Mouse (Mus musculus) midbrain, embryonic 14.5 days (tissue): Measurements from ENCODE around the gene Sv2b. TPM values are rescaled to one million over a fixed set of nuclear protein-coding genes. Genes with fewer than 3 reads are reported as not detected.

Experiments
- ATAC-seq: fragments of 200-750 bp; cut with Nextera tagmentation; 2 replicates; pipeline ENCODE4 v1.8.0; 2017; ENCODE audit warnings: moderate number of reproducible peaks, moderate library complexity; ENCODE audit not compliant: low FRiP score, low TSS enrichment
- DNase-seq: peaks from one replicate; pipeline ENCODE4 v3.0.0-alpha.2; 2015
- H3K27ac ChIP-seq: fragments of 300-500 bp; sonication (generic); replicated peaks from 2 replicates; pipeline ENCODE4 v1.5.1; 2014; ENCODE audit warnings: mild to moderate bottlenecking, low read depth, low read length, moderate library complexity
- H3K27me3 ChIP-seq: fragments of 300-500 bp; sonication (generic); 2 replicates; pipeline ENCODE4 v1.6.1; 2014; ENCODE audit warnings: low read length, control low read depth, mixed read lengths; ENCODE audit not compliant: control insufficient read depth, insufficient read depth
- H3K36me3 ChIP-seq: fragments of 300-500 bp; sonication (generic); 2 replicates; pipeline ENCODE4 v1.6.1; 2014; ENCODE audit warnings: low read length, control low read depth; ENCODE audit not compliant: control insufficient read depth, insufficient read depth
- H3K4me1 ChIP-seq: fragments of 300-500 bp; sonication (generic); 2 replicates; pipeline ENCODE4 v1.6.1; 2014; ENCODE audit warnings: mild to moderate bottlenecking, antibody characterized with exemption, low read length, control low read depth; ENCODE audit not compliant: control insufficient read depth, insufficient read depth
- H3K4me2 ChIP-seq: fragments of 300-500 bp; sonication (generic); 2 replicates; pipeline ENCODE4 v1.6.1; 2014; ENCODE audit warnings: mild to moderate bottlenecking, low read length, moderate library complexity
- H3K4me3 ChIP-seq: fragments of 300-500 bp; sonication (generic); replicated peaks from 2 replicates; pipeline ENCODE4 v1.5.1; 2014; ENCODE audit warnings: low read depth, low read length
- H3K9ac ChIP-seq: fragments of 300-500 bp; sonication (generic); replicated peaks from 2 replicates; pipeline ENCODE4 v1.6.1; 2014; ENCODE audit warnings: mild to moderate bottlenecking, low read length, moderate library complexity
- H3K9me3 ChIP-seq: fragments of 300-500 bp; sonication (generic); 2 replicates; pipeline ENCODE4 v1.6.1; 2016; ENCODE audit warnings: low read length, control low read depth, mixed read lengths; ENCODE audit not compliant: control insufficient read depth
- WGBS: fragments of 180-500 bp; shearing (Covaris S2); extraction: QIAGEN DNeasy Blood & Tissue Kit; methylation state at CpG from one replicate; pipeline ENCODE4 v1.1.7; 2014; 5-methylcytosine and 5-hydroxymethylcytosine counted together
- polyA plus RNA-seq: library from polyadenylated mRNA; unstranded; fragments of >200 nt; fragmentation: Nextera tagmentation; extraction: Ambion mirVana; gene quantifications from 2 replicates; pipeline ENCODE4 v1.2.1, GENCODE M21; 2014

Sv2b gene
- polyA plus RNA-seq, 1 experiment from 2014 or later: 5.9 TPM

GRCm38 (mm10) chr7:75302523-75303215, 6.4 kb downstream of the Sv2b start:
- ATAC-seq (no peak), DNase-seq (no peak)
- H3K27me3 ChIP-seq: peaks cover 22% of the 10 kb centered on the region
- no peaks in the 10 kb centered on the region for H3K9me3 ChIP-seq
- H3K27ac ChIP-seq: no peak overlapping the region
- 85% methylated on average over 6 of the region's 6 CpGs for WGBS
- H3K9ac ChIP-seq: no peak overlapping the region
- H3K4me3 ChIP-seq: no peak overlapping the region
- H3K4me1 ChIP-seq: peaks cover under 1% of the 10 kb centered on the region; the same call in 1 of the 2 replicates
- no peak overlapping the region for H3K4me2 ChIP-seq
- no peaks in the 10 kb centered on the region for H3K36me3 ChIP-seq

- Histone ChIP-seq H3K4me3 (no peak overlapping the region), H3K4me2 (no peak overlapping the region), H3K27ac (no peak overlapping the region), H3K9ac (no peak overlapping the region), H3K27me3 (peaks cover 5% of the 10 kb centered on the region; the same call in 1 of the 2 replicates), H3K9me3 (no peaks in the 10 kb centered on the region), H3K4me1 (peaks cover 13% of the 10 kb centered on the region), H3K36me3 (no peaks in the 10 kb centered on the region)
- ATAC-seq (no peak), DNase-seq (no peak)
- WGBS: 93% methylated on average over 4 of the region's 4 CpGs
Observed at GRCm38 (mm10) chr7:75299245-75299644, 9.8 kb downstream of the Sv2b start.

DNA sequence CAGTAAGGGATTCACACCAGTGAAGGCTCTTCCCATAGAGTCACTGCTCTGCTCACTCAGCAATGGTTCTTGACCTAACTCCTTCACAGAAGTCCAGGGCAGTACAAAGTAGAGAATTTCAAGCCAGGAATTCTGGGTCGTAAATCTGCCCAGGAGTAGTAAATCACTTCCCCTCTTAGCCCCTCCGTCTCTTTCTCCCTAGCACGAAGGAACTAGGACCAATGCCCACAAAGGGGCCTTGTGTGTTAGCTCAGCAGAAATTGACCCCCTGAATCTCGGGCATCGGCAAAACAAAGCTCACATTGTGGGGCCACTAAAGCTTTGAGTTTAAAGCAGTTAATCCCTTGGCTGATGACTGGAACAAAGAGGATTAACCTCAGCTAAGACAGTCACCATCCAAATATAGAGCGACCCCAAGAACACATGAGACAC, 12.4 kb downstream of the Sv2b start:
- no peak overlapping the region for H3K4me2 ChIP-seq
- H3K4me3 ChIP-seq: no peak overlapping the region
- no peaks in the 10 kb centered on the region for H3K36me3 ChIP-seq
- 4% methylated on average over 6 of the region's 6 CpGs for WGBS
- H3K27me3 ChIP-seq: peaks cover 5% of the 10 kb centered on the region; the same call in 1 of the 2 replicates
- DNase-seq (peak; percentile 51), ATAC-seq (no peak; the same call in 1 of the 2 replicates)
- no peaks in the 10 kb centered on the region for H3K9me3 ChIP-seq
- H3K9ac ChIP-seq: no peak overlapping the region
- peaks cover 19% of the 10 kb centered on the region for H3K4me1 ChIP-seq
- no peak overlapping the region for H3K27ac ChIP-seq

GRCm38 (mm10) chr7:75295228-75295865, 13.7 kb downstream of the Sv2b start:
- peak overlapping the region; percentile 33; the same call in 1 of the 2 replicates for H3K27ac ChIP-seq
- H3K36me3 ChIP-seq: no peaks in the 10 kb centered on the region
- H3K9ac ChIP-seq: no peak overlapping the region
- 0 out of 2 replicates have a peak, but pooled peaks have one; percentile 46 for ATAC-seq
- peaks cover 19% of the 10 kb centered on the region for H3K4me1 ChIP-seq
- H3K4me3 ChIP-seq: no peak overlapping the region
- 11% methylated on average over 5 of the region's 5 CpGs for WGBS
- peak; percentile 55 for DNase-seq
- no peaks in the 10 kb centered on the region for H3K9me3 ChIP-seq
- no peak overlapping the region for H3K4me2 ChIP-seq
- no peaks in the 10 kb centered on the region; the same call in 1 of the 2 replicates for H3K27me3 ChIP-seq

- no peak for ATAC-seq
- H3K4me1 ChIP-seq: peaks cover 19% of the 10 kb centered on the region
- 9% methylated on average over 3 of the region's 3 CpGs for WGBS
Observed at GRCm38 (mm10) chr7:75292246-75292645, 16.8 kb downstream of the Sv2b start.

GRCm38 (mm10) chr7:75290554-75290953, 18.5 kb downstream of the Sv2b start:
- DNase-seq (no peak), ATAC-seq (no peak)
- Histone ChIP-seq H3K9me3 (0 out of 2 replicates have a peak, but pooled peaks cover 8% of the 10 kb centered on the region), H3K4me2 (no peak overlapping the region), H3K4me1 (peaks cover 15% of the 10 kb centered on the region), H3K27ac (no peak overlapping the region), H3K4me3 (no peak overlapping the region), H3K9ac (no peak overlapping the region), H3K36me3 (no peaks in the 10 kb centered on the region), H3K27me3 (no peaks in the 10 kb centered on the region)
- WGBS: 48% methylated on average over 2 of the region's 2 CpGs

More at GRCm38 (mm10) chr7:75292246-75292645, 16.8 kb downstream of the Sv2b start:
- H3K4me2 ChIP-seq: no peak overlapping the region
- peak overlapping the region; percentile 42; the same call in 1 of the 2 replicates for H3K27ac ChIP-seq
- no peak for DNase-seq
- H3K9me3 ChIP-seq: 0 out of 2 replicates have a peak, but pooled peaks cover 8% of the 10 kb centered on the region
- H3K36me3 ChIP-seq: no peaks in the 10 kb centered on the region
- no peaks in the 10 kb centered on the region for H3K27me3 ChIP-seq
- no peak overlapping the region for H3K9ac ChIP-seq
- H3K4me3 ChIP-seq: no peak overlapping the region

GRCm38 (mm10) chr7:75287237-75287636, 21.8 kb downstream of the Sv2b start:
- DNase-seq (no peak), ATAC-seq (no peak)
- no peaks in the 10 kb centered on the region for H3K36me3 ChIP-seq
- no peak overlapping the region for H3K4me3 ChIP-seq
- H3K27me3 ChIP-seq: no peaks in the 10 kb centered on the region
- no peak overlapping the region for H3K4me2 ChIP-seq
- 0 out of 2 replicates have a peak, but pooled peaks cover 8% of the 10 kb centered on the region for H3K9me3 ChIP-seq
- WGBS: 77% methylated on average over 6 of the region's 6 CpGs
- no peak overlapping the region for H3K9ac ChIP-seq
- peaks cover 3% of the 10 kb centered on the region; the same call in 1 of the 2 replicates for H3K4me1 ChIP-seq
- no peak overlapping the region for H3K27ac ChIP-seq

GRCm38 (mm10) chr7:75282951-75283350, 26.1 kb downstream of the Sv2b start:
- no peak overlapping the region for H3K4me2 ChIP-seq
- no peak overlapping the region for H3K4me3 ChIP-seq
- H3K27me3 ChIP-seq: no peaks in the 10 kb centered on the region
- H3K27ac ChIP-seq: no peak overlapping the region
- H3K9ac ChIP-seq: no peak overlapping the region
- DNase-seq (no peak), ATAC-seq (no peak)
- 79% methylated on average over 3 of the region's 3 CpGs for WGBS
- no peaks in the 10 kb centered on the region for H3K9me3 ChIP-seq
- no peaks in the 10 kb centered on the region for H3K36me3 ChIP-seq
- H3K4me1 ChIP-seq: peaks cover 4% of the 10 kb centered on the region; the same call in 1 of the 2 replicates
